Mouse (Mus musculus): ENCODE results near the gene Olfr746. TPM values are rescaled to one million over a fixed set of nuclear protein-coding genes. Genes with fewer than 3 reads are reported as not detected.

Olfr746 gene
- total RNA-seq (2021): not detected
- long read RNA-seq, experiment 1: 0 reads
- long read RNA-seq, experiment 2: 0 reads

GRCm38 (mm10) chr14:50646783-50647182 lies at the start of gene Olfr746:
TSS of gene Olfr746 (plus strand) at chr14:50647083.
- DNase-seq (ENCODE audit: low spot score in 2 of 2): no peak

GRCm38 (mm10) chr14:50614579-50614978 lies 32.3 kb upstream of the Olfr746 start, which contains the start of gene Olfr744:
TSS of gene Olfr744 (plus strand) at chr14:50614879.
- no peak for DNase-seq (ENCODE audit: low spot score in 2 of 2)

- DNase-seq (ENCODE audit: low spot score in 2 of 2): no peak
Measured at GRCm38 (mm10) chr14:50639088-50639487, 7.8 kb upstream of the Olfr746 start, which contains the start of gene Olfr745. TSS of gene Olfr745 (plus strand) at chr14:50639388.

GRCm38 (mm10) chr14:50693106-50693505 lies 46.2 kb downstream of the Olfr746 start, which contains the start of gene Olfr747:
TSS of gene Olfr747 (minus strand) at chr14:50693206.
- DNase-seq (ENCODE audit: low spot score in 2 of 2): no peak

Other genes starting within 250 kb of the Olfr746 start
- not detected for gene Olfr738, start 239.5 kb upstream of the Olfr746 start, total RNA-seq (2021)
- not detected for gene Olfr739, start 228.5 kb upstream of the Olfr746 start, total RNA-seq (2021)
- gene Olfr740, start 201.5 kb upstream of the Olfr746 start, total RNA-seq (2021): not detected
- gene Olfr741, start 174.3 kb upstream of the Olfr746 start, total RNA-seq (2021): not detected
- not detected for gene Olfr742, start 143.5 kb upstream of the Olfr746 start, total RNA-seq (2021)
- not detected for gene Olfr743, start 125.2 kb upstream of the Olfr746 start, total RNA-seq (2021)
- gene Olfr744, start 32.2 kb upstream of the Olfr746 start, total RNA-seq (2021): not detected
- gene Olfr745, start 7.7 kb upstream of the Olfr746 start, total RNA-seq (2021): not detected
- not detected for gene Olfr747, start 46.1 kb downstream of the Olfr746 start, total RNA-seq (2021)
- not detected for gene Olfr748, start 60.3 kb downstream of the Olfr746 start, total RNA-seq (2021)
- gene Olfr749, start 98.0 kb downstream of the Olfr746 start, total RNA-seq (2021): not detected
- 10 to 100 TPM; 27.9 to 32.7 TPM for gene Ttc5, start 138.4 kb downstream of the Olfr746 start, total RNA-seq (2021)
- not detected for gene Ccnb1ip1, start 160.6 kb downstream of the Olfr746 start, total RNA-seq (2021)
- 10 to 100 TPM; 22.2 to 29.4 TPM for gene Parp2, start 160.8 kb downstream of the Olfr746 start, total RNA-seq (2021)
- 10 to 100 TPM in 1 of 2 experiments, 1 to 10 TPM in 1; 9.7 to 12.2 TPM for gene Tep1, start 223.5 kb downstream of the Olfr746 start, total RNA-seq (2021)

Data from gastrocnemius, postnatal 4 days (tissue).